In genomic region chr11:76523356-76523755, GRCm38 (mm10) we compare ENCODE assay signal across 10 mouse cellular contexts.
A peak's percentile ranks its signal among the peaks of the same experiment; 100 is the strongest.
DNase-seq lines count a peak whose midpoint lies in the region; ATAC-seq and TF ChIP-seq lines count a peak whose summit lies in the region.
"Had no signal": no experiment of that assay in that cellular context is flagged by ENCODE, and none has a peak within 500 bp of the region (broad histone marks: within the 10 kb centered on the region; RNA-seq: fewer than 3 reads in every experiment).

No protein-coding gene starts in this region.

- H3K9me3 ChIP-seq in midbrain, embryonic 14.5 days (ENCODE audit: control insufficient read depth, low read length): no peaks in the 10 kb centered on the region

- no peaks in the 10 kb centered on the region for H3K36me3 ChIP-seq in midbrain, embryonic 14.5 days (ENCODE audit: control insufficient read depth, insufficient read depth, low read length)
- no peaks in the 10 kb centered on the region for H3K36me3 ChIP-seq in heart, adult 2 months (ENCODE audit: control insufficient read depth, insufficient read depth, low read length)

- H3K4me1 ChIP-seq in midbrain, embryonic 14.5 days (ENCODE audit: control insufficient read depth, insufficient read depth, low read length): peaks cover 11% of the 10 kb centered on the region
- H3K4me1 ChIP-seq in heart, adult 2 months (ENCODE audit: control insufficient read depth, insufficient read depth, low read length): no peaks in the 10 kb centered on the region

- H3K27ac ChIP-seq in midbrain, embryonic 14.5 days (replicated peaks; ENCODE audit: low read depth, low read length): peak overlapping the region; percentile 41
- no peak overlapping the region for H3K27ac ChIP-seq in heart, adult 2 months

- TF ChIP-seq EP300 in heart, adult 2 months (IDR thresholded peaks at IDR 0.05; ENCODE audit: insufficient read depth, low read depth, low read length): no peak

- no peak overlapping the region for H3K9ac ChIP-seq in midbrain, embryonic 14.5 days (replicated peaks; ENCODE audit: low read length)
- H3K9ac ChIP-seq in heart, adult 2 months (ENCODE audit: low read depth, low read length): no peak overlapping the region

- no peak overlapping the region for H3K4me2 ChIP-seq in midbrain, embryonic 14.5 days (ENCODE audit: low read length)

- no peak overlapping the region for H3K4me3 ChIP-seq in midbrain, embryonic 14.5 days (replicated peaks; ENCODE audit: low read depth, low read length)
- H3K4me3 ChIP-seq in heart, adult 2 months: no peak overlapping the region

- TF ChIP-seq CTCF in heart, adult 2 months (IDR thresholded peaks at IDR 0.05): no peak

- H3K27me3 ChIP-seq in midbrain, embryonic 14.5 days (ENCODE audit: control insufficient read depth, insufficient read depth, low read length): no peaks in the 10 kb centered on the region
- H3K27me3 ChIP-seq in heart, adult 2 months (ENCODE audit: control insufficient read depth, insufficient read depth, low read length): no peaks in the 10 kb centered on the region

- intact Hi-C loops in heart, adult 2 months (cut with DNase I): loop anchor here (5.0 kb wide), 1 partner anchor 124 kb away; no protein-coding TSS in a partner anchor

- peak; percentile 89 for DNase-seq in heart, adult 11 months
- no peak for DNase-seq in heart, adult 8-10 months (ENCODE audit: low spot score)
- peak; percentile 47 for DNase-seq in ZHBTc4 (ENCODE audit: low read depth, low spot score)
- peak; percentile 50 to 57 for DNase-seq in frontal cortex, postnatal 14 days (ENCODE audit: low spot score in 2 of 2)
- peak; percentile 68 for DNase-seq in midbrain, embryonic 14.5 days
- DNase-seq in heart, adult 2 months: no peak
- no peak for DNase-seq in thymus, postnatal 4 days
- DNase-seq in natural killer cell, adult 2 months (ENCODE audit: low spot score in 2 of 2): no peak
- DNase-seq: cerebellum, adult 18-20 months; kidney, adult 8-10 months had no signal

- 1% methylated on average over 4 of the region's 4 CpGs for WGBS in midbrain, embryonic 14.5 days
- WGBS in heart, adult 2 months: 44% methylated on average over 4 of the region's 4 CpGs

- 0 out of 2 replicates have a peak, but pooled peaks have one; percentile 27 for ATAC-seq in midbrain, embryonic 14.5 days (ENCODE audit: low FRiP score, low TSS enrichment)

- no peak for TF ChIP-seq POLR2A in heart, adult 2 months (IDR thresholded peaks at IDR 0.05; ENCODE audit: insufficient read depth, low read depth, low read length)

- no peaks in the 10 kb centered on the region for H3K79me2 ChIP-seq in heart, adult 2 months (replicated peaks; ENCODE audit: control insufficient read depth, insufficient read depth, low read length)

Comparison
In these comparisons a context has a peak if more than half of its experiments do, and no peak if none do; other contexts are left out.
1. DNase-seq: peak in heart, adult 11 months (single experiment), ZHBTc4 (single experiment), frontal cortex, postnatal 14 days (2 of 2) and midbrain, embryonic 14.5 days (single experiment); none in heart, adult 8-10 months (single experiment), heart, adult 2 months (0 of 2), thymus, postnatal 4 days (single experiment) and natural killer cell, adult 2 months (0 of 2).